Mouse (Mus musculus) thymus, adult 2 months (tissue): ENCODE results near the gene Pla2g2c. TPM values are rescaled to one million over a fixed set of nuclear protein-coding genes. Genes with fewer than 3 reads are reported as not detected.

Experiments
- DNase-seq: peaks from one replicate; pipeline ENCODE4 v3.0.0; 2021
- H3K27ac ChIP-seq: fragments of 200-500 bp; 2 replicates; pipeline ENCODE4 v1.5.1; 2012; ENCODE audit warnings: low read length, control low read depth; ENCODE audit not compliant: control insufficient read depth, insufficient read depth
- H3K27me3 ChIP-seq: fragments of 200-500 bp; 2 replicates; pipeline ENCODE4 v1.6.1; 2012; ENCODE audit warnings: mild to moderate bottlenecking, low read length, moderate library complexity, mixed read lengths; ENCODE audit not compliant: control insufficient read depth, insufficient read depth
- H3K36me3 ChIP-seq: fragments of 200-500 bp; 2 replicates; pipeline ENCODE4 v1.6.1; 2012; ENCODE audit warnings: mild to moderate bottlenecking, low read length, moderate library complexity; ENCODE audit not compliant: control insufficient read depth, insufficient read depth
- H3K4me1 ChIP-seq: fragments of 200-500 bp; replicated peaks from 2 replicates; pipeline ENCODE4 v1.6.1; 2012; ENCODE audit warnings: low read length; ENCODE audit not compliant: control insufficient read depth, insufficient read depth
- H3K4me3 ChIP-seq: fragments of 200-500 bp; 2 replicates; pipeline ENCODE4 v1.5.1; 2012; ENCODE audit warnings: mild to moderate bottlenecking, low read length, control low read depth, moderate library complexity; ENCODE audit not compliant: control insufficient read depth, insufficient read depth
- CTCF ChIP-seq: fragments of 200-500 bp; IDR thresholded peaks from 2 replicates; pipeline ENCODE4 v1.5.1; 2012; ENCODE audit warnings: mild to moderate bottlenecking, control low read depth, low read length, moderate library complexity, borderline replicate concordance; ENCODE audit not compliant: control insufficient read depth, poor library complexity, insufficient read depth; ENCODE audit errors: extremely low read depth
- POLR2A ChIP-seq: fragments of 200-500 bp; IDR thresholded peaks from 2 replicates; pipeline ENCODE4 v1.6.1; 2012; ENCODE audit warnings: mild to moderate bottlenecking, low read length, control low read depth, moderate library complexity; ENCODE audit not compliant: control insufficient read depth, poor library complexity, insufficient read depth; ENCODE audit errors: extremely low read depth
- WGBS: fragments of 180-500 bp; shearing (Covaris S2); methylation state at CpG from one replicate; pipeline ENCODE4 v1.1.7; 2018; 5-methylcytosine and 5-hydroxymethylcytosine counted together
- polyA plus RNA-seq: library from polyadenylated mRNA; depleted of rRNA; stranded (reverse); fragments of >200 nt; gene quantifications from 2 replicates; pipeline ENCODE4 v1.2.3, GENCODE M21; 2012

Gene Pla2g2c
- polyA plus RNA-seq, 1 experiment, result not detected

DNA sequence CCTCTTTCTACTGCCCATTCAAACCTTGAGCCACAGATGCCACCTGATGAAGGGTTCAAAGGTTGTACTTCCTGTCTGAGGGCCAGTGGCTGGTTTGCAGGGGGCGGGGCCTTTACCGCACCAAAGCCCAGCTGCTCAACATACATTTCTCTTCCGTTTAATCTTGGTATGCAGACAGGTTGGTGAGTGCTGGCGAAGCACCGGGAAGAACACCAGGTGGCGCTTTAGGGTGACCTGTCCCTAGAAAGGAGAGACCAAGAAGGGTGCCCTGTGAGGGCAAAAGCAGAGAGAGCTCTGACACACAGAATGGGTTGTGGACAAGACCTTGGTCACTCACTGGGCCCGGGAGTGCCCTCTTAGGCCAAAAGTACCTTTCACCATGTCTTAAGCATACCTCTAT lies 16.0 kb upstream of the Pla2g2c start:
- Histone ChIP-seq H3K27ac (no peak overlapping the region), H3K4me1 (no peaks in the 10 kb centered on the region), H3K27me3 (no peaks in the 10 kb centered on the region), H3K4me3 (no peak overlapping the region), H3K36me3 (no peaks in the 10 kb centered on the region)
- 10% methylated on average over 7 of the region's 7 CpGs for WGBS
- 0 out of 2 replicates have a peak, but pooled peaks have one; percentile 18 for TF ChIP-seq CTCF
- no peak for TF ChIP-seq POLR2A
- peak; percentile 73 for DNase-seq

DNA sequence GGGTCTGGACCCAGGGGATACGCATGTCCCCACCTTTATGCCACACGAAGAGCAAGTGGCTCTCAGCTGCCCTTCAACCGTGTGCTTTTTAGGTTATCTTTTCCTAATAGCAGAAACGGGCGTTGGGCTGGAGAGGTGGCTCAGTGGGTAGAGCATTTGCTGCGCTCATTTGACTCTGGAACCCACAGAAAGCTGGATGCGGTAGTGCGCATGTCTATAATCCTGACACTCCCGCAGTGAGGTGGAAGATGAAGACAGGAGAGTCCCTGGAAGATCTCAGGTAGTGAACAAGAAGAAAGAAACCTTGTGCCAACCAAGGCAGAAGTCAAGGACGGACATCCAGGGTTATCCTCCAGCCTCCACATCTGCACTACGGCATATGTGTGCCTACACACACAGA lies 15.3 kb upstream of the Pla2g2c start:
- no peak for DNase-seq
- Histone ChIP-seq H3K36me3 (no peaks in the 10 kb centered on the region), H3K27ac (no peak overlapping the region), H3K27me3 (no peaks in the 10 kb centered on the region), H3K4me1 (no peaks in the 10 kb centered on the region), H3K4me3 (no peak overlapping the region)
- 89% methylated on average over 11 of the region's 11 CpGs for WGBS
- TF ChIP-seq POLR2A (no peak), CTCF (no peak)

DNA sequence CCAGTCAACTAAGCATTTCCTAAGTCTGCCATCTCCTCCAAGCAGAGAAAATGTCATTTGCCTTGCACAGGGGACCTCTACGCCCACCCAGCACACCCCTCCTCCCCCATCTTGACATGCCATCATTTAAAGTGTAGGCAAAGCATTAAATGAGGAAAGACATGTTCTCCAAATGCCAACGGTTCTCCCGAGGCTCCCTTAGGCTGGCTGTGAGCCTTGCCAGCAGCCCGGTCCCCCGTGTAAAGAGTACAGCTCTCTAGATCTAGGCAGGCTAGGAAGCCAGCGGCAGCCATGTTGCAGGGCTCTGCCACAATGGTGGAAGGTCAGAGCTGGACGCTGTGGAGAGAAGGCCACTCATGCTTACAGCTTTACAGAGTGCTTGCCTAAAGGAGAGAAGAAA lies 14.6 kb upstream of the Pla2g2c start:
- WGBS, result 76% methylated on average over 7 of the region's 7 CpGs
- Histone ChIP-seq H3K36me3 (no peaks in the 10 kb centered on the region), H3K27me3 (no peaks in the 10 kb centered on the region), H3K27ac (no peak overlapping the region), H3K4me1 (no peaks in the 10 kb centered on the region), H3K4me3 (no peak overlapping the region)
- DNase-seq, result no peak
- no peak for TF ChIP-seq POLR2A
- no peak for TF ChIP-seq CTCF

DNA sequence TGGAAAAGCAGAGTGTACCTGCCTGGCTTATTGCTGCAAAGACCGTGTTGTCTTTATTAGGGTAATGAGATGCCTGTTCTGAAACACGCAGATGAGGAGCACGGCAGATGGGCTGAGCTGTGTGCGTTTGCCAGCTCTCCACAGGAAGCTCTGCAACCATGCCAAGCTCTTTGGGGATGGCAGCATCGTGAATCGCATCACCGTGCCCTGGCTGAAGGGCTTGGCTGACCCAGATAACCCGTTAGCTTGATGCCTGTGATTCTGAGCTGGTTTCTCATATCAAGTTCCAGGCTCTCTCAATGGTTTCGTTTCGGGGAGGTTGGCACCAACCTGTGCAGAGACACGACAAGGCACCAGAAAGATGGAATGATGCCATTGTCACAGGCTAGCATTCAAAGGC lies 14.0 kb upstream of the Pla2g2c start:
- H3K4me1 ChIP-seq, result no peaks in the 10 kb centered on the region
- H3K4me3 ChIP-seq, result no peak overlapping the region
- no peaks in the 10 kb centered on the region for H3K36me3 ChIP-seq
- H3K27me3 ChIP-seq, result no peaks in the 10 kb centered on the region
- DNase-seq, result no peak
- H3K27ac ChIP-seq, result no peak overlapping the region
- TF ChIP-seq POLR2A (no peak), CTCF (no peak)
- WGBS, result 90% methylated on average over 11 of the region's 11 CpGs

DNA sequence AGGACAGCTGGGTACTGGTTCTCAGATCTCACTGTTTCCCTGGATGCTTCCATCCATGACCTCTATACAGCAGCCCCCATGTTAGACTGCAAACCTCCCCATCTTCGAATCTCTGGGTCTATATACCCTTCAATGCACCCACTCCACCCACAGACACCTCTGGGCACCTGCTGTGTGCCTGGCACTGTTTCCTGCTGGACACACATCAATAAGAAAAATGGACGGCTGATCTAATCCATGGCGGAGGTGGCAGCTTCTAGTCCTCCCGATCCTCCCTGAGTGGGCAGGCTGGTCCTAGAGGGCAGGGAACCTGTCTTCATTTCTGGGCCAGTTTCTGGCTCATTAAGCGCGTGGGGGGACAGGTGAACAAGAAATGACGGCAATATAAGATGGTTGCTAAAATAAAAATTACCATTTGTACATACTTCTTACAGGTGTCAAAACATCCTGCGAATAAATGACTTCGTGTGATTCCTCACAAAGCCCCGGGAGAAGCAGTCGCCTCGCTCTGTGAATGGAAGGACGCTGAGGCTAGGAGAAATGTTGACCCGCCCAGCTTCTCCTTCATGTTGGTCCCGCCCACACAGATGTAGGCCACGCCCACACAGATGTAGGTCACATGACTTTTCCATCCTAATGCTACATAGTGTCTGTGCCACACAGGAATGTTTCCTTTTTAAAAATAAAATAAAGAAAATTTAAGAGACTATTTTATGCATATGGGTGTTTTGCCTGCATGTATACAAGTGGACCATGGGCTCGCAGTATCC lies 13.4 kb upstream of the Pla2g2c start:
- H3K4me3 ChIP-seq, result no peak overlapping the region
- no peaks in the 10 kb centered on the region for H3K27me3 ChIP-seq
- 68% methylated on average over 17 of the region's 17 CpGs for WGBS
- TF ChIP-seq POLR2A (no peak), CTCF (no peak)
- H3K27ac ChIP-seq, result no peak overlapping the region
- H3K36me3 ChIP-seq, result no peaks in the 10 kb centered on the region
- no peaks in the 10 kb centered on the region for H3K4me1 ChIP-seq
- DNase-seq, result no peak

DNA sequence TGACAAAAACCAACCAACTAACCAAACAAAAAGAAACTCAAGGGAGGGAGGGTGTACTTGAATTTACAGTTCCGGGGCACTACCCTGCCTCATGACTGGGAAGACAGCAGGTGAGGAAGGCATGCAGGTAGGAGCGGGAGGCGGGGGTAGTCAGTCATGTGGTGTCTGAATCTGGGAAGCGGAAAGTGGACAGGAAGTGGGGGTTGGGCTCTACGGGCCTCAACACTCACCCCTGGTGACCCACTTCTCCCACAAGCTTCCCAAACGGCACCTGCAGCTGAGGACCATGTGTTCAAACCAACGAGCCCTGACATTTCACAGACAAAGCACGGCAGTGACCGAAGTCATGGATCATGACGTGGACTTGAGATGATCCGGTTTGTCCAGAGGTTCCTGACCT lies 12.5 kb upstream of the Pla2g2c start:
- TF ChIP-seq POLR2A, result no peak
- no peak for TF ChIP-seq CTCF
- WGBS, result 82% methylated on average over 11 of the region's 11 CpGs
- Histone ChIP-seq H3K4me3 (no peak overlapping the region), H3K36me3 (no peaks in the 10 kb centered on the region), H3K4me1 (no peaks in the 10 kb centered on the region), H3K27me3 (no peaks in the 10 kb centered on the region), H3K27ac (no peak overlapping the region)
- no peak for DNase-seq

DNA sequence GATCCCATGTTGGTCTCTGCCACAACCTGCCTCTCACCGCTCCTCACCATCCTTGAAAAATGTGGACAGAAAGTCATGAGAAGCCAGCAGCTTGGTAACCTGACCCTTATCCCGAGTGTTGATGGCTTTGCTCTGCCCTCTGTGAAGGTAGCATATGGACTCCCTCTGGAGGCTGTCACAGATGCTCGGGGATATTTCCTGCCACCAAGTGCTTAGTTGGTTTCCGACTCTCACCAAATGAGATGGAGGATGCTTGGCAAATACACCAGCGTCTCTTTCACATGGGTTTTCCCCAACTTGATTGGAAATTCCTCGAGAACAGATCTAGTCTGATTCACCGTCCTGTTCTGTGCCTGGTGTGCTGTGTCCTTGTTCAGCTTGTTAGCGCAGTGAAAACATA lies 12.0 kb upstream of the Pla2g2c start:
- H3K27ac ChIP-seq, result no peak overlapping the region
- H3K27me3 ChIP-seq, result no peaks in the 10 kb centered on the region
- no peaks in the 10 kb centered on the region for H3K4me1 ChIP-seq
- DNase-seq, result no peak
- TF ChIP-seq CTCF (no peak), POLR2A (no peak)
- no peaks in the 10 kb centered on the region for H3K36me3 ChIP-seq
- 76% methylated on average over 8 of the region's 8 CpGs for WGBS
- H3K4me3 ChIP-seq, result no peak overlapping the region
